Mouse (Mus musculus): ENCODE measurements around the gene B230118H07Rik.

B230118H07Rik gene

DNA sequence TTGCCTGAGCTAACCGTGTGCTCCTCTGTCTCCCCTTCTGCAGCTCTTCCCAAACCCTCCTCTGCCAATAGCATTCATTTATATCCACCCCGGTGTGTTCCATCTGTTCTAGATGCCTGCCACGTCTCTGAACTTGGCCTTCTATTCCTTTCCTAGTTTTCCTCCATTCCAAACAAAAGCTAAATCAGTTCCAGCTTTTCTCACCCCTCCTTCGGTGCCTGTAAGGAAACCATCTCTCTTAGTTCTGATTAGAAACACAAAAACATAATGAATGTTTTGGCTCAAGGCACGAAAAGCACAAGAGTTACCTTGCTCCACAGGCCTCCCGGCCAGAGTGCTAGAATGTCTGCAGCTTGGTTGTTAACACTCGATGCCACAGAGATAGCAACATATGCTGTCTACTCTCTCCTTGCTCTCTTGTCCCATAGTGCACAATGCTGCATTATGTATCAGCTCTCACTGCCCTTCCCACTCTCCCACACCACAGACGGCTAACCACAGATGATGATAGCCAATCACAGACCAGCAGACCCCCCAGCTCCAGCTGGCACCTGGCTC lies at the start of gene B230118H07Rik, which contains the start of gene Rag1:
Gene B230118H07Rik (minus strand): TSS at position 419 of the 558 bp plus-strand sequence.
Gene Rag1 (minus strand): TSS at position 388 of the 558 bp plus-strand sequence.
- no peak for DNase-seq (ENCODE audit: low spot score)

DNA sequence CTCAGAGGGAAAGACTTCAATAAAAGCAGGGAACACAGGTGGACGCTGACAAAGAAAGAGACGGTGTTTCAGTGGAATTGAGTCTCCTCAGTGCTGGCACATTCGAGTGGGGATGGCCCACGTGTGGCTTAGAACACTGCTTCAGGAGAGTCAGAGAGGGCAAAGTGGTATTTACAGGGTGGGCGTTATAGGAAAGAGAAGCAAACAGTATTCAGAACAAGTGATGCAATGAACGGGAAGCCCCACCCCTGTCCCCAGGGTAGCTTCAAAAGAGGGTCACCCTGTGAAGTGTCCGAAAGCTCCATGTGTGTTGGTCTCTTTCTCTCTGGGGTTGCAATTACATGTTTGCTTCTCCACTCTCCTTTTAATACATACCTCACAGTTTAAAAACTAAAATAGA lies 46.3 kb upstream of the B230118H07Rik start:
- DNase-seq (ENCODE audit: low spot score) = no peak

DNA sequence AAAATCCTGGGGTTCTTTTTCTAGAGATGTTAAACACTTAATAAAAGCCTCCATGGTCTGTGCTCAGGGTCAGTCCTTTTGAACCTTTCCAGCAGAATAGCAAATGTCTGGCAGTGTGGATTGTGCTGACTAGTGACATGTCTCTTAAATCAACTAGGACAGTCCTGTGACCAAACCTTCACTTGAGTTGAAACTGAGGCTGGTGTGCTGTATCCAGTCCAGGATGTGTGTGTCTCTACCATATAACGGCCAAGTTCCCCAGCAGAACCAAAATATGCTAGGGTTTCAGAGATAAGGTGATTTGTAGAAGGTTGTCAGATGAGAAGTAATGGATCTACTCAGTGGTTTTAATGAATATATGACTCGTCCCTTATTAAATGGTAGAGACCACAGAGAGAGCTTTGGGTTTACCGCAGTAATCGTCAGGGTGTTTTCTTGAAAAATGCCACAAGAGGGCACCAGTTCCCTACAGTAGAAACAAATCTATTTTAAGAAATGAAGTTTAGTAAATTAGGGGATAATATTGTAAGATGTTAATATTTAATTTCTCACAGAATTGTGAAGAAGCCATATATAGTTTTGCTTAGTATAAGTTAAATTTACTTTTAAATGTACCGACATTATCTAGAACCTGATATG lies 44.4 kb upstream of the B230118H07Rik start:
- DNase-seq (ENCODE audit: low spot score) = no peak

DNA sequence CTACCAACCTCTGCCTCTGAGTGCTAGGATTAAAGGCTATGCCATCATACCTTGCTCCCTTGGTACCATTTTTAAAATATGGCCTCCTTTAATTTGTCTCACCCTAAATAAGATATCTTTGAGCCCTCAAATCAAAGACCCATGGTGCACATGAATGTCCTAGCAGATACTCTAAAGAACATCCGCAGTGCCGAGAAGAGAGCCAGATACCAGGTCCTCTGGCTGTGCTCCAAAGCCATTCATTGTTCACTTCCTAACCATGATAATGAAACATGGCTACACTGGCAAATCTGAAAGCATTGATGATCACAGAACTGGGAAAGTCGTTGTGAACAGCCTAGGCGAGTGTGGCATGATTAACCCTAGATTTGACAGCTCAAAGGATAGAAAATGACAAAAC lies 43.7 kb upstream of the B230118H07Rik start:
- no peak for DNase-seq (ENCODE audit: low spot score)

DNA sequence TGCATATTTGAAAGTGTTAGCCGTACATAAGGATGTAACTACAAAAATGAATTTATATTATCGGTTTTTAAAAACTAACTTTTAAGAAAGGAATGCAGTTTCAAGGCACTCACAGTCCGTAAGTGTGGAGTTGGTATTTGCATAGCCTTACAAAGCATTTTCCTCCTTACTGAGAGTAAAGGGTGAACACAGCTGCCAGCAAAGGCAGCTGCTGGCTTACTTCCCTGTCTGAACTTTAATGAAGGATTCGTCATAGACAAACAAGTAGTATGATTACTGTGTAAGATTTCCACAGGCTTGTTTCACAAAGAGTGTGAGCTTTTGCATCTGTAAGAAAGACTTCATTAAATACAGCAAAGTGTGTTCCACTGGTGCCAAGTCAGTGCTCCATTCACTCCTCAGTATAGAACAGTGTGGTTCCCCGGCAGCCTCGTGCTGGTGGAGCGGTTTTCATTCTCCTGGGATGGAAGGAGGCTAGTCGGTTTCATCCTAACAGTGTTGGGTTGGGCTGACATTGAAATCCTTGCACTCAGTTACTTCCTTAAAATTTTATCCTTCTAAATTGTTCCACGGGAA lies 41.0 kb upstream of the B230118H07Rik start:
- DNase-seq (ENCODE audit: low spot score) = no peak

DNA sequence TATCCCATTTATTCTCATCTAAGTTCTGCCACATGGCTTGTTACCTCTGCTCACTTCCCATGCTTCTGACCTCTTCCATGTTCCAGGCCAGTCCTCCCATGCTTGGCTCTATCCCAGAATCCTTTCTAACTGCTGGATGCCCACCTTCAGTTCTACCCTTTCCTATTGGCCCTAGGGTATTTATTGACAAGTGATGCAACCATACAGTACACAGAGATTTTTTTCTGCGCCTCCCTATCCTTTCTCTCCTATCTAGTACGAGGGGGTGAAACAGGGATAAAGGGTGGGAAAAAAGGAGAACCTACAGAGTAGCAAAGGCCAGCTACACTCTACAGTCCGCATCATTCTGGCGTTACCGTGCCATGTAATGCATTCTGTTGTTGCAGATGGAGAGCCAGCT lies 38.7 kb upstream of the B230118H07Rik start:
- no peak for DNase-seq (ENCODE audit: low spot score)

DNA sequence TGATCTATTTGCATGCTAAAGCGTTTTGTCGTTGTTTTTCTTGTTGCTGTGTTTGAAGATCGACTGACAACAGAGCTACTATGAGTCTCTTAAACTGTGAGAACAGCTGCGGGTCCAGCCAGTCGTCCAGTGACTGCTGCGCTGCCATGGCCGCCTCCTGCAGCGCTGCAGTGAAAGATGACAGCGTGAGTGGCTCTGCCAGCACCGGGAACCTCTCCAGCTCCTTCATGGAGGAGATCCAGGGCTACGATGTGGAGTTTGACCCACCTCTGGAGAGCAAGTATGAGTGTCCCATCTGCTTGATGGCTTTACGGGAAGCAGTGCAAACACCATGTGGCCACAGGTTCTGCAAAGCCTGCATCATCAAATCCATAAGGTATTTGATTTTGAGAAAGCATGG lies 35.1 kb upstream of the B230118H07Rik start:
- no peak for DNase-seq (ENCODE audit: low spot score)

DNA sequence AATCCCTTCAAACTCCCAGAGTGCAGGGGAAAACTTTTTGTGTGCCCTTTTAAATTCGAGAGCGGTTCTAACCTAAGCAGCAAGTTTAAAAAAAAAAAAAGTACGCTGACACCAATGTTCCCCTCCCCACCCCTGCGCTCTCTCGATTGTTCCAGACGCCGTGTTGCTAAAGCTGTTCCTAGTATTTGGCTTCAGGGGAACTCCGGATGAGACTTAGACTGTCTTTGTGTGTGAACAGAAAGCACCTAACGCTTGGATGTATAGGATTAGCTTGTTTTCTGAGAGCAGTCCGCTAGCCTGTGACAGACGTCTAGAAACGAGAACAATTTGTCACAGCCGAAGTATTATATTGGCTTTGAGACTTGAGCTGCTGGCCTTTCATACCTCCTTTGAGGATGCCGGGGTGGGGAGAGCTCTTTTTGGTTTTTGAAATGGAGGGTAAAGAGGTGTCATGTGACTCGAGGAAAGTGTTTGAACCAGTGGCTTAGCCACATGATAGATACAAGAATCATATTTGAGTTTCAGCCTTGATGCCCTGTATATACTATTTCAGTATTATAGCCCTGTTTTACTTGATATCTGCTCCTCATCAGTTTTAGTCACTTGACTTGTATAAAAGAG lies 29.9 kb upstream of the B230118H07Rik start:
- DNase-seq (ENCODE audit: low spot score) = peak; percentile 15

DNA sequence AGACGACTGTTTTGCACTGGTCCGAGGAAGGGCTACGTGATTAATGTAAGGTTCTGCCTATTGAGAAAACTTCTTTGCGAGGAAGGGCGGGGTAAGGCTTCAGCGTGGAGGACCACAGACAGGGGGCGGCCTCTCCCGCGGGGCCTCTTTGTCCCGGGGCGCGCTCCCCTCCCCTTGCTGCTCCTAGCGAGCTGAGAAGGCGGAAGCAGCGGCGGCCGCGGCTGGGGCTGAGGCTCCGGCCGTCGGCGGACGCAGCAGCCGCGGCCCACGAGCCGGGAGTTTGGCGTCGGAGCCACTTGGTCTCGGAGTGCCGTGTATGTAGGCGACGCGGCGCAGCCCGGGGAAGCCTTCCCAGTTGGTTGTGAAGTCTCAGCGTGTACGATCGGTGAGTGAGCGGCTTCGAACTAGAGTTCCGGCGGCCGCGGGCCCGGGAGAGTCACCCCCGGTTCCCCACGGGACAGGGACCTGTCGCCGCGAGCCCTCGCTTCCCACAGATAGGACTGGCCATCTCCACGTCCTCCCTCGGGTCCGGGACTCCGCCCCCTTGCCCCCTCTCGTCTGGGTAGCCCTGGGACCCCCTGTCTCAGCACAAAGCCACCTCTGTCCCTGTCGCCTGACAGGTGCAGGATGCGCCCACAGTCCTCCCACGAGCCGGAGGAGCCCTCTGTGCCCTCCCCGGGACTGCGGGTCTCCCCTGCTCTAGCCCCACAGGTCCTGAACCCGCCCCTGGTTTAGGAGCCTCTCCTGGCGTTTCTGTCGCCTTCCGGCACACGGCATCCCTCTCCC lies 29.1 kb upstream of the B230118H07Rik start, which contains the start of gene Traf6:
Gene Traf6 (plus strand): TSS at position 194 of the 786 bp plus-strand sequence.
- DNase-seq (ENCODE audit: low spot score) = peak; percentile 84

DNA sequence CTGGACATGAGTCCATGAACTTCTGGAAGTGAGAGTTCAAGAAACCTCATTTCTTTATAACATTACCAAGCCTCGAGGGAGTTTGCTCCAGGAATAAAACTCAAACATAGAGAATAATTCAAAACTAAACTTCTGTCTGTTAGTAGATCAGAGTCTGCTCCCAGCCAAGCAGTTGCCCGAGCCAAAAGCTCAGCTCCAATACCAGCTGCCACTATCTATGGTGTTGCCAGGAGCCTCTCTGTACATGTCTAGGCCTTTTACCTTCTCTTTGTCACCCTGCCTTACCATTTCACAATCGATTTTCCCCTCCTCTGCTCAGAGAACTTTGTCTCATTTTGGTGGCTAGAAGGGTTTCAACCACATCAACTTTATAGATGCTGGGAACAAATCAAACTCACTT lies 24.2 kb upstream of the B230118H07Rik start:
- DNase-seq (ENCODE audit: low spot score) = no peak

DNA sequence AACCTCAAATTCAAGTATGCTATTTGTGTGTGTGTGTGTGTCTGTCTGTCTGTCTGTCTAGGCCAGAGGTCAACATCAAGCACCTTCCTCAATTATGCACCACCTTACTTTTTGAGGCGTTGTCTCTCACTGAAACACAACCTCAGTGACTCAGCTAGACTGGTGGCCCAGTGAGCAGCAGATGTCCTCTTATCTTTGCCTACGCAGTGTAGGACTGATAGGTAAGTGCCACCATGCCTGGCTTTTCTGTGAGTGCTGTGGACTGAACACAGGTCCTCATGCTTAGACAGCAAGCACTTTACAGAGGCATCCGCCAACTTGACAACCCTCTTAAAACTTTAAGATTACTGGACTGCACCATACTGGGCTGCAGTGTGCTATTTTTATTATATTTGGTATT lies 19.4 kb upstream of the B230118H07Rik start:
- no peak for DNase-seq (ENCODE audit: low spot score)

DNA sequence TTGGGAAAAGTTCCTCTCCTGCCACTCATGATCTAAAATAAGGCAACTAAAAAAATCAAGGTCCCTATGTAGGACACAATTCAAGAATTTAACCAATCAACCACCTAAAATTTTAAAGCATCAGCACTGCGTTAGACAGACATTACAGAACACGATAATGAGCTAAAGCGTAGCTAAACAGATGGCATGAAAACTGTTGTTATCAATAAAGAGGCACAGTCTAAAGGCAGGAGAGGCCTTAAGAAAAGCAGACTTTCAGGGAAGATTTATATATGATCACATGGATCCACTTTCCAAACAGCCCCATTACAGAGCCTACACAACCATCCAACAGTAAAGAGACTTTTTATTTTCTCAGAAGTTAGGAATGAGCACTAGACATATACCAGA lies 16.4 kb upstream of the B230118H07Rik start:
- DNase-seq (ENCODE audit: low spot score) = no peak

DNA sequence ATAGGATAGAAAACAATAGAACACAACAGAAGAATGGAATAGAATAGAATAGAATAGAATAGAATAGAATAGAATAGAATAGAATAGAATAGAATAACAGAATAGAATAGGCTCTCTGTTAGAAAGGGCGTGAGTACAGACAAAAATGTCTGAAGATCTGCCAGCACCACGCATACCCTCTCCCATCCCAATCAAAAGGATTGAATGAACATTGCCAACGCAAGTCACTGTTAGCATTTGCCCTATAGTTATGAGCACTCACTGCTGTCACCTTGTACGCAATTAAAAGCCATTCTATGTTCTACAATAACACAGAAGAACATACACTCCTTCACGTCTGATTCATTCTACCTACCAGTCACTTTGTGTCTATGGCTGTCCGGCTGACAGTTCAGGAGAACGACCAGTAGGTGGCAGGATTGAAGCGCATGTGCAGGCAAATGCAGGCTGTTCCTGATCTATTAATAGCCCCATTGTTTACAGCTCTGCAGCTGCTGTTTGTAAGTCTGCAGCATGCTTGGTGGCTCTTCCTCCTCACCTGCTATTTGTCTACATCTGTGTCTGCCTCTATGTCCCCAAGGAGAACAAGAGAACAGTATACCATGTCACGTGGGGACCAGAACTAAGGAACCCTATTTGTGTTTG lies 15.8 kb upstream of the B230118H07Rik start:
- DNase-seq (ENCODE audit: low spot score) = peak; percentile 43

DNA sequence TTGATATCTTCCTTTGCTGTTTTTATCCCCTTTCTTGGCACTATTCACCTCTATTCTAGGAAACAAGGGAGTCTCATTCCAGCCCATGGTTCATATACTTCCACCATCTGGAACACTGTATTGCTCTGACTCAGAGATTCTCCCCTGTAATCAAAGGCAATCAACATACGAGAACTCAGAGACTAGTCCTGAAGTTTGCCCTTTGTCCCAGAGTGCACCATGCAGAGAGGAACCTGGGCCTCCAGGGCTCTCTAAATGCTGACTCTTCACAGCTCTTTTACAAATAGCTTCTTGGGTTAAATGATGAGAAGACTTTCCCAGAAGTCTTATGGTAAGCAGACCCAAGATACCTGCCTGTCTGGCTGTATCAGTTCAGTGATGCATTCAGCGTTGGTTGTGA lies 11.2 kb upstream of the B230118H07Rik start:
- DNase-seq (ENCODE audit: low spot score) = no peak

DNA sequence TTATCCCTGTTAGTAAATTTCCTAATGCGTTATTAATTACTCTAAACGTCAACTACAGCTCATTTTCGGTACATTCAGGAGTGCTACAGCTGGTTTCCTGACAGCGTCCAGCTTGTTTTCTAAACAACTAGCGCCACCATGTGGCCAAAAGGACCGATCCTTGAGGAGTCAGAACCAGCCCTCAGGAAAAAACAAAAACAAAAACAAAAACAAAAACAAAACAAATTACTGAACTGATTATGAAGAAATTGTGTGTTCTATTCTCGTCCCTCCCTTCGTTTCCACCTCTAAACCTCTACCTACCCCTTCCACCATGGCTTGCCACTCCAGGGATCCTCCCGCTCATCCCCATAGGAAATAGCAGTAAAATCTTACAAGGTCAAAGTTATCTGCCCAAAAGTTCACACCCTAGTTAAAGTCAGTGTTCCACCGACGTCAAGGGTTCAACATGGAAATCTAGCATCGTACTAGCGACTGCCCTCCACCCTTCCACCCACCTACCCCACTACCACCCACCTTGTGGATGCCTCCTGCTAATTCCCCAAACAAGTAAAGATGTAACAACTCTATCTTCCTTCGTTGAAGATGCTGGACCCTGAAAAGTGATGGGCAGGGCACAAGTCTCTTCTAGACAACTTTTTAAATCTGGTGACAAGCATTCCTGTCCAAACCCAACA lies 3.7 kb upstream of the B230118H07Rik start:
- peak; percentile 21 for DNase-seq (ENCODE audit: low spot score)

DNA sequence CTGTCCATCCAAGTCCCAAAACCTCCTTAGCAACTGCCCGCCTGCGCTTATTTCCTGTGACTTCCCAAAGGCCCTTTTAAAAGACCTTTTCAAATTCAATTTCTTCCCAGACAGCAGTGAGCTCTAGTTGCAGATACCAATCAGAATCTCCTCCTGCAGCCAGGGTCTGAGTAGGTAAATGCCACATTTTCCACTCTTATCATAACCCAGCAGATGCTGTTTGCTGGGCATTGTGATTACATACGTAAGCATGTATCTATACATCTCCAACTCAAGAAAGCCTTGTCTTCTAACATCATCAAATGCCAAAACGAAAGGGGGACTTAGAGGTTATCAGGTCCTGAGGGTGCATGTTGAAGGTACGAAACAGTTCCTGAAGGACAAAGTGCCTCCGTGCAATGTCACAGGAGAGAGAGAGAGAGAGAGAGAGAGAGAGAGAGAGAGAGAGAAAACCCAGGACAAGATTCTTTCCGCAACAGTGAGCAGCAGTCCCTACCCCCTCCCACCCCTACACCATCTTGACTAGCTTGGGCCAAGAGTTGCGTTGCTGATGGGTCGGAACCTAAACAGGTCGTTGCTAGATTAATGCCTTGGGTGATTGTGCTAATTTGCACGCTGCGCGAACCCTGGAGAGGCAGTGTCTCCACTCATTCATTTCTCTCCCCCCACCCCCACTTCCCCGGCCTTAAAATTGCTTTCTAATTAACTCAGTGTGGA lies 3.0 kb upstream of the B230118H07Rik start:
- no peak for DNase-seq (ENCODE audit: low spot score)

DNA sequence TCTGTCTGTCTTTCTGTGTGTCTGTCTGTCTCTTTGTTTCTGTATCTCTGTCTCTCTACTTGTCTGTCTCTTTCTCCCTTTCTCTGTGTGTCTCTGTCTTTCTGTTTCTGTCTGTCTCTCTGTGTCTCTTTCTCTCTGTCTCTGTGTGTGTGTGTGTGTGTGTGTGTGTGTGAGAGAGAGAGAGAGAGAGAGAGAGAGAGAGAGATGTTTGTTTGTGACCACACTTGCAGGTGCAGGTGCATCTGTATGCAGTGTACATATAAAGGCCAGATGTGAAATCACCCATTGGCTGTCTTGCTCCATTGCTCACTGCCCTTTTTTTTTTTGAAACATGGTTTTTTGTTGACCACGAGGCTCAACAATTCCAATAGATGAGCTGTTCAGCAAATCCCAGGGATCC lies 1.1 kb upstream of the B230118H07Rik start:
- no peak for DNase-seq (ENCODE audit: low spot score)

DNA sequence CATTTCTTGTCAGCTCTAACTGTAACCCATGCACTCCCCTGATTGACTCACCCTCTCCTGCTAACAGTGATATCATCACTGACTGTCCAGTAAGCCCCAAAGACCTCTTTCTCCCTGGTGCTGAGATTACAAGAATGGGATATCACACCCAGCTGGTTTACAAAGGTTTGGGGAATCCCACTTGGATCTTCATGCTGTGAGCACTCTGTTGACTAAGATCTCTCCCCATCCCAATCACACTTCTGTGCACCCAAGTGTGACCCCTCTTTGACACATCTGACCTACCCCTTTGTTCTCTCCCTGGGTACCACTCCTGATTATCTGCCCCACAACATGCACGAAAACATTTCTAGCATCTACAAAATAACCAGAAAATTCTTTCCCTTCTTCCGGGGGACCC lies 971 bp downstream of the B230118H07Rik start:
- no peak for DNase-seq (ENCODE audit: low spot score)

DNA sequence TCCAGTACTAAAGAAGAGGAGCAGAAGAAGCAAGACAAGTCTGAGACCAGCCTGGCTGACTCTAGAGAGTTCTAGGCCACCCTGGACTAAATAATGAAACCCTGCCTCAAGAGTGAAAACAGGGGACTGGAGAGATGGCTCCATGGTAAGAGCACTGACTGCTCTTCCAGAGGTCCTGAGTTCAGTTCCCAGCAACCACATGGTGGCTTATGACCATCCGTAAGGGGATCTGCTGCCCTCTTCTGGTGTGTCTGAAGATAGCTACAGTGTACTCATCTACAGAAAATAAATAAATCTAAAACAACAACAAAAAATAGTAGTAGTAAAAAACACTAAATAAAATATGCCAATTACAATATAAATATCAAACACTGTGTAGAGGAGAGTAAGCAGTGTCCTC lies 3.5 kb downstream of the B230118H07Rik start:
- no peak for DNase-seq (ENCODE audit: low spot score)

DNA sequence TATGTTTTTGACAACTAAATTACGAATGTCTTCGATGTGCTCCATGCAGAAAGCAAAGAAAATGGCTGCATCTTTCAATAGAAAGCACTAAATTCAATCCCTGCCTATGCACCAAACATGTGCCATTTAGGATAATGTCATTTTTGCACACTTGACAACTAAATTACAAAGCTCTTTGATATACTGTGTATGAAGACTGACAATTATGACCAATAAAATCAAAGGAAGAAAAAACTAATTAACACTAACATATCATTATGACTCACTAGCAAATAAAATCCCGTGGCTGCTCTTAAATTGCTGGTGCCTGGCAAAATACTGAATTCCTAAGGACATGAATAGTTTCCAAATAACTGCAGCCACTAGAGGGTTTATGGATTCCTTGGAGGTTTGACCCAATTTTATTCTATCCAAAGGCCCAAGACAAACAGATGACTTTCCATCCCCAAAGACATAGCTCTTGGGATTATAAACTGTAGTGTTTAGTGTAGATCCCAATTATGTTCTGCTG lies 9.4 kb downstream of the B230118H07Rik start:
- DNase-seq (ENCODE audit: low spot score) = no peak

Data from testis, postnatal 14 days (tissue).